Mouse (Mus musculus) forebrain, embryonic 16.5 days (tissue): Measurements from ENCODE around the gene Wbp1l. TPM values are rescaled to one million over a fixed set of nuclear protein-coding genes. Genes with fewer than 3 reads are reported as not detected.

Experiments used
- ATAC-seq: fragments of 200-750 bp; cut with Nextera tagmentation; 2 replicates; pipeline ENCODE4 v1.8.0; 2017; ENCODE audit warnings: mild to moderate bottlenecking, moderate library complexity
- H3K27ac ChIP-seq: fragments of 300-500 bp; sonication (generic); 2 replicates; pipeline ENCODE4 v1.5.1; 2014; ENCODE audit warnings: low read length, control low read depth
- H3K27me3 ChIP-seq: fragments of 300-500 bp; sonication (generic); replicated peaks from 2 replicates; pipeline ENCODE4 v1.6.1; 2014; ENCODE audit warnings: low read length; ENCODE audit not compliant: control insufficient read depth, insufficient read depth
- H3K36me3 ChIP-seq: fragments of 300-500 bp; sonication (generic); 2 replicates; pipeline ENCODE4 v1.6.1; 2014; ENCODE audit not compliant: control insufficient read depth, insufficient read depth
- H3K4me1 ChIP-seq: fragments of 300-500 bp; sonication (generic); replicated peaks from 2 replicates; pipeline ENCODE4 v1.6.1; 2014; ENCODE audit warnings: low read length; ENCODE audit not compliant: control insufficient read depth, insufficient read depth
- H3K4me2 ChIP-seq: fragments of 300-500 bp; sonication (generic); 2 replicates; pipeline ENCODE4 v1.6.1; 2014; ENCODE audit warnings: mild to moderate bottlenecking, low read length, control low read depth
- H3K4me3 ChIP-seq: fragments of 300-500 bp; sonication (generic); replicated peaks from 2 replicates; pipeline ENCODE4 v1.5.1; 2014; ENCODE audit warnings: mild to moderate bottlenecking, low read length, control low read depth
- H3K9ac ChIP-seq: fragments of 300-500 bp; sonication (generic); replicated peaks from 2 replicates; pipeline ENCODE4 v1.6.1; 2014; ENCODE audit warnings: low read depth, low read length, control low read depth
- H3K9me3 ChIP-seq: fragments of 300-500 bp; sonication (generic); 2 replicates; pipeline ENCODE4 v1.6.1; 2016; ENCODE audit warnings: low read length; ENCODE audit not compliant: control insufficient read depth
- WGBS: fragments of 180-500 bp; shearing (Covaris S2); extraction: QIAGEN DNeasy Blood & Tissue Kit; methylation state at CpG from one replicate; pipeline ENCODE4 v1.1.7; 2014; 5-methylcytosine and 5-hydroxymethylcytosine counted together
- polyA plus RNA-seq: library from polyadenylated mRNA; unstranded; fragments of >200 nt; fragmentation: Nextera tagmentation; extraction: Ambion mirVana; gene quantifications from 2 replicates; pipeline ENCODE4 v1.2.1, GENCODE M21; 2015

The Wbp1l gene
- polyA plus RNA-seq, 1 experiment from 2014 or later = 39.1 TPM

- no peak for ATAC-seq
- WGBS = 87% methylated on average over 9 of the region's 9 CpGs
- H3K27ac ChIP-seq = no peak overlapping the region
- H3K9me3 ChIP-seq = no peaks in the 10 kb centered on the region
- H3K4me3 ChIP-seq = no peak overlapping the region
- no peaks in the 10 kb centered on the region for H3K4me1 ChIP-seq
- H3K9ac ChIP-seq = no peak overlapping the region
- no peaks in the 10 kb centered on the region for H3K27me3 ChIP-seq
- no peak overlapping the region for H3K4me2 ChIP-seq
- H3K36me3 ChIP-seq = peaks cover 10% of the 10 kb centered on the region
Observed at GRCm38 (mm10) chr19:46658851-46659250, 60.0 kb downstream of the Wbp1l start.

- Histone ChIP-seq H3K4me2 (no peak overlapping the region), H3K27me3 (no peaks in the 10 kb centered on the region), H3K4me1 (peaks cover 5% of the 10 kb centered on the region; the same call in 1 of the 2 replicates), H3K9ac (no peak overlapping the region), H3K27ac (no peak overlapping the region), H3K9me3 (no peaks in the 10 kb centered on the region), H3K36me3 (peaks cover 2% of the 10 kb centered on the region), H3K4me3 (no peak overlapping the region)
- 74% methylated on average over 4 of the region's 4 CpGs for WGBS
- no peak for ATAC-seq
Observed at GRCm38 (mm10) chr19:46661511-46661910, 62.6 kb downstream of the Wbp1l start.

- Histone ChIP-seq H3K27me3 (no peaks in the 10 kb centered on the region), H3K27ac (no peak overlapping the region), H3K9me3 (no peaks in the 10 kb centered on the region), H3K36me3 (peaks cover 1% of the 10 kb centered on the region), H3K4me1 (peaks cover 5% of the 10 kb centered on the region; the same call in 1 of the 2 replicates), H3K9ac (no peak overlapping the region), H3K4me3 (no peak overlapping the region), H3K4me2 (no peak overlapping the region)
- no peak for ATAC-seq
- WGBS = 87% methylated on average over 8 of the region's 8 CpGs
Observed at GRCm38 (mm10) chr19:46662214-46662613, 63.3 kb downstream of the Wbp1l start.

GRCm38 (mm10) chr19:46662784-46663183, 63.9 kb downstream of the Wbp1l start:
- Histone ChIP-seq H3K36me3 (no peaks in the 10 kb centered on the region; the same call in 1 of the 2 replicates), H3K27ac (no peak overlapping the region), H3K4me1 (peaks cover 5% of the 10 kb centered on the region; the same call in 1 of the 2 replicates), H3K4me2 (no peak overlapping the region), H3K27me3 (no peaks in the 10 kb centered on the region), H3K4me3 (no peak overlapping the region), H3K9ac (no peak overlapping the region), H3K9me3 (no peaks in the 10 kb centered on the region)
- 88% methylated on average over 6 of the region's 6 CpGs for WGBS
- ATAC-seq = no peak

- no peaks in the 10 kb centered on the region for H3K27me3 ChIP-seq
- no peak overlapping the region for H3K27ac ChIP-seq
- H3K9me3 ChIP-seq = no peaks in the 10 kb centered on the region
- no peak overlapping the region for H3K4me3 ChIP-seq
- 29% methylated on average over 7 of the region's 7 CpGs for WGBS
- H3K4me2 ChIP-seq = no peak overlapping the region
- ATAC-seq = peak; percentile 38; the same call in 1 of the 2 replicates
- H3K9ac ChIP-seq = no peak overlapping the region
- no peaks in the 10 kb centered on the region for H3K36me3 ChIP-seq
- H3K4me1 ChIP-seq = peaks cover 5% of the 10 kb centered on the region; the same call in 1 of the 2 replicates
Observed at GRCm38 (mm10) chr19:46665474-46665873, 66.6 kb downstream of the Wbp1l start.

GRCm38 (mm10) chr19:46667300-46667699, 68.4 kb downstream of the Wbp1l start:
- Histone ChIP-seq H3K4me1 (peaks cover 5% of the 10 kb centered on the region; the same call in 1 of the 2 replicates), H3K36me3 (no peaks in the 10 kb centered on the region), H3K9ac (no peak overlapping the region), H3K27ac (no peak overlapping the region), H3K4me2 (no peak overlapping the region), H3K9me3 (no peaks in the 10 kb centered on the region), H3K27me3 (no peaks in the 10 kb centered on the region), H3K4me3 (no peak overlapping the region)
- WGBS = 72% methylated on average over 11 of the region's 11 CpGs
- ATAC-seq = no peak

GRCm38 (mm10) chr19:46668263-46668662, 69.4 kb downstream of the Wbp1l start:
- WGBS = 87% methylated on average over 10 of the region's 10 CpGs
- no peak overlapping the region for H3K4me3 ChIP-seq
- no peak overlapping the region for H3K9ac ChIP-seq
- H3K36me3 ChIP-seq = no peaks in the 10 kb centered on the region
- H3K9me3 ChIP-seq = no peaks in the 10 kb centered on the region
- H3K27me3 ChIP-seq = no peaks in the 10 kb centered on the region
- ATAC-seq = no peak
- H3K4me1 ChIP-seq = peaks cover 5% of the 10 kb centered on the region; the same call in 1 of the 2 replicates
- no peak overlapping the region for H3K4me2 ChIP-seq
- no peak overlapping the region for H3K27ac ChIP-seq

GRCm38 (mm10) chr19:46669802-46670201, 70.9 kb downstream of the Wbp1l start:
- ATAC-seq = no peak
- Histone ChIP-seq H3K36me3 (no peaks in the 10 kb centered on the region), H3K4me3 (no peak overlapping the region), H3K27ac (no peak overlapping the region), H3K27me3 (no peaks in the 10 kb centered on the region), H3K4me2 (no peak overlapping the region), H3K9me3 (no peaks in the 10 kb centered on the region), H3K9ac (no peak overlapping the region), H3K4me1 (peaks cover 5% of the 10 kb centered on the region; the same call in 1 of the 2 replicates)
- WGBS = 87% methylated on average over 5 of the region's 5 CpGs

GRCm38 (mm10) chr19:46670691-46671090, 71.8 kb downstream of the Wbp1l start:
- Histone ChIP-seq H3K27me3 (no peaks in the 10 kb centered on the region), H3K27ac (no peak overlapping the region), H3K4me1 (no peaks in the 10 kb centered on the region; the same call in 1 of the 2 replicates), H3K9ac (no peak overlapping the region), H3K4me2 (no peak overlapping the region), H3K36me3 (no peaks in the 10 kb centered on the region), H3K9me3 (no peaks in the 10 kb centered on the region), H3K4me3 (no peak overlapping the region)
- WGBS = 33% methylated on average over 13 of the region's 13 CpGs
- peak; percentile 83 for ATAC-seq
